In genomic region chr15:102981379-102982288, GRCm38 (mm10) we compare ENCODE assay signal across 8 mouse cellular contexts. TPM values are rescaled to one million over a fixed set of nuclear protein-coding genes. Genes with fewer than 3 reads are reported as not detected.
DNase-seq lines count a peak whose midpoint lies in the region; ATAC-seq and TF ChIP-seq lines count a peak whose summit lies in the region.

No protein-coding gene starts in this region.

- peak; percentile 59 for DNase-seq in adrenal gland, adult 2 months
- DNase-seq in adrenal gland, adult 18-20 months (ENCODE audit: low spot score in 2 of 2) = no peak
- DNase-seq in ES-E14 (ENCODE audit: low read depth, low spot score) = peak; percentile 73
- peak; percentile 74 for DNase-seq in gastrocnemius, postnatal 14 days
- peak; percentile 81 for DNase-seq in limb, embryonic 11.5 days (ENCODE audit: low spot score)
- DNase-seq in stomach, postnatal 0 days (ENCODE audit: low spot score) = no peak
- no peak for DNase-seq in frontal cortex, adult 2 months (ENCODE audit: extremely low spot score in 1 of 2, low spot score in 1 of 2)

- H3K9me3 ChIP-seq in ES-E14 (ENCODE audit: control insufficient read depth, insufficient read depth, low read depth, low read length) = no peaks in the 10 kb centered on the region
- H3K9me3 ChIP-seq in limb, embryonic 11.5 days (ENCODE audit: control insufficient read depth, low read length) = no peaks in the 10 kb centered on the region
- no peaks in the 10 kb centered on the region for H3K9me3 ChIP-seq in stomach, postnatal 0 days (ENCODE audit: control insufficient read depth, low read length)

- peaks cover 62% of the 10 kb centered on the region for H3K27me3 ChIP-seq in limb, embryonic 11.5 days (ENCODE audit: control insufficient read depth, insufficient read depth, low read length)
- H3K27me3 ChIP-seq in stomach, postnatal 0 days (ENCODE audit: control insufficient read depth, insufficient read depth, low read length) = peaks cover 43% of the 10 kb centered on the region

- H3K4me3 ChIP-seq in ES-E14 (ENCODE audit: insufficient read depth in 1 of 2, low read depth in 1 of 2, low read length in 2 of 2, poor library complexity in 1 of 2, severe bottlenecking in 1 of 2) = peak overlapping the region; percentile 47 to 60
- peak overlapping the region; percentile 58 for H3K4me3 ChIP-seq in limb, embryonic 11.5 days (ENCODE audit: low read depth, low read length)
- H3K4me3 ChIP-seq in stomach, postnatal 0 days (ENCODE audit: low read depth, low read length) = peak overlapping the region; percentile 29

- TF ChIP-seq CTCF in stomach, postnatal 0 days (IDR thresholded peaks at IDR 0.05; ENCODE audit: low read depth) = no peak

- TF ChIP-seq EP300 in stomach, postnatal 0 days (optimal IDR thresholded peaks at IDR 0.05) = no peak

- peak overlapping the region; percentile 3; the same call in 1 of the 2 replicates for H3K9ac ChIP-seq in ES-E14 (ENCODE audit: insufficient read depth, low read depth, low read length, poor library complexity, severe bottlenecking)
- peak overlapping the region; percentile 90 for H3K9ac ChIP-seq in limb, embryonic 11.5 days (ENCODE audit: low read length)
- no peak overlapping the region for H3K9ac ChIP-seq in stomach, postnatal 0 days (ENCODE audit: low read length)

- H3K36me3 ChIP-seq in ES-E14 (ENCODE audit: control insufficient read depth, insufficient read depth, low read length, poor library complexity, severe bottlenecking) = no peaks in the 10 kb centered on the region
- H3K36me3 ChIP-seq in limb, embryonic 11.5 days (ENCODE audit: control insufficient read depth, insufficient read depth, low read length) = no peaks in the 10 kb centered on the region
- H3K36me3 ChIP-seq in stomach, postnatal 0 days (ENCODE audit: control insufficient read depth, insufficient read depth, low read length) = no peaks in the 10 kb centered on the region

- H3K27ac ChIP-seq in ES-E14 (ENCODE audit: insufficient read depth, low read depth, low read length, poor library complexity, severe bottlenecking) = no peak overlapping the region
- H3K27ac ChIP-seq in limb, embryonic 11.5 days (replicated peaks; ENCODE audit: low read depth, low read length) = peak overlapping the region; percentile 72
- no peak overlapping the region for H3K27ac ChIP-seq in stomach, postnatal 0 days (replicated peaks)

- ATAC-seq in limb, embryonic 11.5 days (ENCODE audit: insufficient number of reproducible peaks, low FRiP score, low TSS enrichment, low read depth) = no peak
- no peak for ATAC-seq in stomach, postnatal 0 days (ENCODE audit: low FRiP score, low TSS enrichment)
- no peak for ATAC-seq in cerebellum, adult (ENCODE audit: insufficient number of reproducible peaks, low FRiP score, low TSS enrichment)

- H3K4me2 ChIP-seq in limb, embryonic 11.5 days (ENCODE audit: low read depth, severe bottlenecking) = peak overlapping the region; percentile 91
- peak overlapping the region; percentile 49 for H3K4me2 ChIP-seq in stomach, postnatal 0 days (replicated peaks; ENCODE audit: low read depth)

- intact Hi-C loops in gastrocnemius, postnatal 14 days (cut with DNase I; ENCODE audit: low total_unique reads) = no loop called here

- H3K4me1 ChIP-seq in ES-E14 (ENCODE audit: control insufficient read depth in 2 of 2, insufficient read depth in 2 of 2, low read length in 2 of 2, poor library complexity in 1 of 2) = peaks cover 0 to 2% of the 10 kb centered on the region in 2 experiments; a peak in 1 of 4 replicates
- H3K4me1 ChIP-seq in limb, embryonic 11.5 days (ENCODE audit: control insufficient read depth, insufficient read depth, low read length) = peaks cover 54% of the 10 kb centered on the region
- H3K4me1 ChIP-seq in stomach, postnatal 0 days (replicated peaks; ENCODE audit: control insufficient read depth, insufficient read depth) = no peaks in the 10 kb centered on the region

- under 1% methylated on average over 88 of the region's 88 CpGs for WGBS in limb, embryonic 11.5 days
- 1% methylated on average over 88 of the region's 88 CpGs for WGBS in stomach, postnatal 0 days

- in situ Hi-C loops in ES-E14 (cut with MboI; ENCODE audit: low sequenced_read_pairs in 2 of 2, unreplicated experiment in 2 of 2) = loop anchor here in 1 of 2 experiments (10.0 to 25.0 kb wide), 3 partner anchors 57 to 331 kb away; partner anchors contain the start of genes Gpr84 and Hoxc13

TF ChIP-seq in ES-E14, 5 proteins besides CTCF, POLR2A, EP300 and RAD21:
- TF ChIP-seq CHD2 (IDR thresholded peaks at IDR 0.05; ENCODE audit: low read depth, low read length) (0 out of 2 replicates have a peak, but pooled peaks have one; percentile 38), HCFC1 (IDR thresholded peaks at IDR 0.05; ENCODE audit: borderline replicate concordance, insufficient read depth, low read length) (no peak)

RNA-seq across cellular contexts. Expression of gene Hoxc9, which starts 5.4 kb away (rescaled TPM):
- total RNA-seq in adrenal gland, adult 2 months (2021) = 1 to 10 TPM in 1 of 2 experiments, under 1 TPM in 1; 0.49 to 1.8 TPM
- polyA plus RNA-seq in adrenal gland, adult 2 months (2012; rRNA removed) = 3.7 and 6.7 TPM in 2 replicates
- 1 to 10 TPM in 1 of 2 experiments, under 1 TPM in 1; 0.66 to 1.4 TPM for total RNA-seq in adrenal gland, adult 18-20 months (2021)
- 0.54 TPM in 1 of 2 replicates, not detected in the other for total RNA-seq in ES-E14 (2012; rRNA removed)
- total RNA-seq in gastrocnemius, postnatal 14 days (2021) = 1 to 10 TPM; 5.7 to 5.8 TPM
- polyA plus RNA-seq in limb, embryonic 11.5 days (2014; fragmentation: Nextera tagmentation; extraction: Ambion mirVana) = 4.4 and 6.1 TPM in 2 replicates
- polyA plus RNA-seq in stomach, postnatal 0 days (2015; fragmentation: Nextera tagmentation; extraction: Ambion mirVana) = not detected in 2 replicates
- not detected in 2 replicates for polyA plus RNA-seq in frontal cortex, adult 2 months (2012; rRNA removed)

RNA-seq across cellular contexts. Expression of gene Hoxc8, which starts 8.8 kb away (rescaled TPM):
- 10 to 100 TPM; 30.6 to 40.1 TPM for total RNA-seq in adrenal gland, adult 2 months (2021)
- 13.4 and 17.9 TPM in 2 replicates for polyA plus RNA-seq in adrenal gland, adult 2 months (2012; rRNA removed)
- total RNA-seq in adrenal gland, adult 18-20 months (2021) = 10 to 100 TPM; 30.8 to 34.8 TPM
- 0.22 TPM in 1 of 2 replicates, not detected in the other for total RNA-seq in ES-E14 (2012; rRNA removed)
- total RNA-seq in gastrocnemius, postnatal 14 days (2021) = 1 to 10 TPM; 1.1 to 1.2 TPM
- polyA plus RNA-seq in limb, embryonic 11.5 days (2014; fragmentation: Nextera tagmentation; extraction: Ambion mirVana) = 4.6 and 4.8 TPM in 2 replicates
- 7.1 and 7.3 TPM in 2 replicates for polyA plus RNA-seq in stomach, postnatal 0 days (2015; fragmentation: Nextera tagmentation; extraction: Ambion mirVana)
- polyA plus RNA-seq in frontal cortex, adult 2 months (2012; rRNA removed) = not detected in 2 replicates

RNA-seq across cellular contexts. Expression of gene Hoxc5, which starts 14.4 kb away (rescaled TPM):
- total RNA-seq in adrenal gland, adult 2 months (2021) = 10 to 100 TPM in 1 of 2 experiments, 1 to 10 TPM in 1; 6.7 to 10.3 TPM
- polyA plus RNA-seq in adrenal gland, adult 2 months (2012; rRNA removed) = 7.0 and 7.5 TPM in 2 replicates
- total RNA-seq in adrenal gland, adult 18-20 months (2021) = 1 to 10 TPM; 7.0 to 7.5 TPM
- 0.22 TPM in 1 of 2 replicates, not detected in the other for total RNA-seq in ES-E14 (2012; rRNA removed)
- 1 to 10 TPM; 1.4 to 1.8 TPM for total RNA-seq in gastrocnemius, postnatal 14 days (2021)
- polyA plus RNA-seq in limb, embryonic 11.5 days (2014; fragmentation: Nextera tagmentation; extraction: Ambion mirVana) = 8.3 and 9.1 TPM in 2 replicates
- 18.0 and 18.2 TPM in 2 replicates for polyA plus RNA-seq in stomach, postnatal 0 days (2015; fragmentation: Nextera tagmentation; extraction: Ambion mirVana)
- polyA plus RNA-seq in frontal cortex, adult 2 months (2012; rRNA removed) = not detected in 2 replicates

RNA-seq across cellular contexts. Expression of gene Hoxc10, which starts 15.0 kb away (rescaled TPM):
- total RNA-seq in adrenal gland, adult 2 months (2021) = under 1 TPM; 0.31 to 0.43 TPM
- 0.10 TPM in 1 of 2 replicates, not detected in the other for polyA plus RNA-seq in adrenal gland, adult 2 months (2012; rRNA removed)
- total RNA-seq in adrenal gland, adult 18-20 months (2021) = under 1 TPM; 0.20 to 0.67 TPM
- 0.58 TPM in 1 of 2 replicates, not detected in the other for total RNA-seq in ES-E14 (2012; rRNA removed)
- 10 to 100 TPM; 47.9 to 48.0 TPM for total RNA-seq in gastrocnemius, postnatal 14 days (2021)
- polyA plus RNA-seq in limb, embryonic 11.5 days (2014; fragmentation: Nextera tagmentation; extraction: Ambion mirVana) = 43.9 and 56.2 TPM in 2 replicates
- polyA plus RNA-seq in stomach, postnatal 0 days (2015; fragmentation: Nextera tagmentation; extraction: Ambion mirVana) = not detected in 2 replicates
- not detected in 2 replicates for polyA plus RNA-seq in frontal cortex, adult 2 months (2012; rRNA removed)

RNA-seq across cellular contexts. Expression of gene Hoxc6, which starts 16.4 kb away (rescaled TPM):
- total RNA-seq in adrenal gland, adult 2 months (2021) = 10 to 100 TPM; 52.2 to 60.3 TPM
- polyA plus RNA-seq in adrenal gland, adult 2 months (2012; rRNA removed) = 41.6 and 58.1 TPM in 2 replicates
- 10 to 100 TPM; 47.9 to 59.3 TPM for total RNA-seq in adrenal gland, adult 18-20 months (2021)
- total RNA-seq in ES-E14 (2012; rRNA removed) = 0.32 and 0.58 TPM in 2 replicates
- 1 to 10 TPM; 5.2 to 5.9 TPM for total RNA-seq in gastrocnemius, postnatal 14 days (2021)
- polyA plus RNA-seq in limb, embryonic 11.5 days (2014; fragmentation: Nextera tagmentation; extraction: Ambion mirVana) = 9.5 and 10.9 TPM in 2 replicates
- polyA plus RNA-seq in stomach, postnatal 0 days (2015; fragmentation: Nextera tagmentation; extraction: Ambion mirVana) = 3.3 and 4.9 TPM in 2 replicates
- not detected in 2 replicates for polyA plus RNA-seq in frontal cortex, adult 2 months (2012; rRNA removed)

Comparison
In these comparisons a context has a peak if more than half of its experiments do, and no peak if none do; other contexts are left out.
1. DNase-seq: peak in adrenal gland, adult 2 months (single experiment), ES-E14 (single experiment), gastrocnemius, postnatal 14 days (single experiment) and limb, embryonic 11.5 days (single experiment); none in adrenal gland, adult 18-20 months (0 of 2), stomach, postnatal 0 days (single experiment) and frontal cortex, adult 2 months (0 of 2).
2. RNA of gene Hoxc8, which starts 8.8 kb away (total RNA-seq): 30.6 to 40.1 TPM in adrenal gland, adult 2 months and 30.8 to 34.8 TPM in adrenal gland, adult 18-20 months; 1.1 to 1.2 TPM in gastrocnemius, postnatal 14 days and 0.22 TPM in ES-E14; every median in the first group is over 10 times any median in the second.
3. Peak in every context shown above with its lines, with median percentiles within 50 percentile points of each other: H3K4me3 ChIP-seq.